Mouse (Mus musculus) gastrocnemius, postnatal 4 days (tissue): ENCODE results near the gene Calcoco1. TPM values are rescaled to one million over a fixed set of nuclear protein-coding genes. Genes with fewer than 3 reads are reported as not detected.
A peak's percentile ranks its signal among the peaks of the same experiment; 100 is the strongest.

Experiments used
- DNase-seq, 2 experiments: peaks; one replicate each; pipeline ENCODE4 v3.0.0; 2021 to 2022; ENCODE audit warnings: low spot score in 2 of 2, mixed read lengths in 2 of 2
- long read RNA-seq, 2 experiments: library from polyadenylated mRNA; stranded (forward); transcript quantifications; one replicate each; pipeline ENCODE4 v2.0.0; 2021
- total RNA-seq, 2 experiments: library from RNA; stranded (reverse); gene quantifications; 2 replicates each; pipeline ENCODE4 v1.2.3; 2021

Calcoco1 gene
- 10 to 100 TPM; 60.8 to 67.8 TPM for total RNA-seq
- long read RNA-seq, experiment 1, transcript Calcoco1-201 (15 exons, 2,824 nt), result major isoform, 58 of 74 reads
- long read RNA-seq, experiment 1, partial matches to known transcripts, result 10 of 74 reads
- long read RNA-seq, experiment 1, other reads (novel, unspliced or antisense), result 6 of 74 reads
- long read RNA-seq, experiment 2, transcript Calcoco1-201 (15 exons, 2,824 nt), result major isoform, 68 of 84 reads
- long read RNA-seq, experiment 2, partial matches to known transcripts, result 6 of 84 reads
- long read RNA-seq, experiment 2, other reads (novel, unspliced or antisense), result 8 of 84 reads

GRCm38 (mm10) chr15:102721980-102722475, at the start of gene Calcoco1:
Calcoco1 (minus strand) TSS chr15:102722178.
- peak; percentile 90 to 97 for DNase-seq

DNA sequence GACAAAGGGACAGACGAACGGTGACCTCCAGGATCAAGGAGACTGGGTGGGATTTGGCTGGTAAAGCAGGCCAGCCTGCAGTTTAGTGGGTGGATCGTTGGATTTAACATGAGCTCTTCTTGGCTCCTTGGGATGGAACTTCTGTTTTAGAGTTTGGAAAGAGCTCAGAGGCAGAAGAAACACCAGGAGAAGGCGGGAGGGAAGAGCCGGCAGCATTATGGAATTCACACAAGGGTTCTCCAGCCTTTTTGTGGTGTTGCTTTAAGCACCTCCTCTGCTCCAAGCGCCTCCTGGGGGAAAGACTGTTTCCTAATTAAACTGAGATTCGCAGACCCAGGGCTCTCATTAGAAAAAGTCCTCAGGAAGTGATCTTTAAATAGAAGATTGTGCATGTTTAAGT, 48.9 kb upstream of the Calcoco1 start:
- no peak for DNase-seq

- DNase-seq, result no peak
Observed at GRCm38 (mm10) chr15:102765207-102765606, 43.2 kb upstream of the Calcoco1 start.

- DNase-seq, result peak; percentile 45 to 66
Observed at GRCm38 (mm10) chr15:102761745-102762378, 39.9 kb upstream of the Calcoco1 start.

DNA sequence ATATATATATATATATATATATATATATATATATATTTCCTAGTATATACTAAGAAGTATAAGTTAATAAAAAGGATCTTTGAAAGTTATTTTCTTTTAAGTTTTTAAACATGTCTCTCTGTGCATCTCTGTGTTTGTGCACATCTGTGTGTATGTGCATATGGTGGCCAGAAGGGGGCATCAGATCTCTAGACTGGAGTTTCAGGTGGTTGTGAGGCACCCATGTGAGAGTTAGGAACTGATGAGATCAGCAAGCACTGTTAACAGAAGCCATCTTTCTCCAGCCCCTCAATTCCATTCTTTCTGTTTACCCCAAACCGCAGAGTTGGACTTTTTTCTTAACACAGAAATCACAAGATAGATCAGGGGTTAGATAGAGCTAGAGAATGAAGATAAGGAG, 35.7 kb upstream of the Calcoco1 start:
- DNase-seq, result no peak

DNA sequence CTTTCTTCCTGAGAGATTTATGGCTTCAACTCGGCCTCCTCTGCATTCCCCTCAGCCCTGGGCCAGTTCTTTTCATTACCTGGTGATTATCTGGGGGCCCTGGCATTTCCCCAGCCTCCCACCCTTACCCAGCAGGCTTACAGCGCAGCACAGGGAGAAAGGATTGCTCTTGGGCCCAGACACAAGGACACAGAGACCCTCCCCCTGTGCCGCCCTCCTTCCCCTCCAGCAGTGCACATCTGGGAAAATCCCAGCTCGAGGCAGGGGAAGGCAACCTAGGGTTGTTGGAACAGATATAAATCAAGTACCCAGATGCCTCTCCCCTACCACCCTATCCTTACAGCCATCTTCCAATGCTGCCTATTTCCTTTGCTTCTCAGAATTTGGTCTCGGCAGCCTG, 33.1 kb upstream of the Calcoco1 start:
- no peak for DNase-seq

GRCm38 (mm10) chr15:102754361-102754760, 32.4 kb upstream of the Calcoco1 start:
- no peak for DNase-seq

GRCm38 (mm10) chr15:102753170-102753569, 31.2 kb upstream of the Calcoco1 start:
- peak; percentile 45 to 63 for DNase-seq

GRCm38 (mm10) chr15:102752164-102752563, 30.2 kb upstream of the Calcoco1 start:
- no peak for DNase-seq

DNA sequence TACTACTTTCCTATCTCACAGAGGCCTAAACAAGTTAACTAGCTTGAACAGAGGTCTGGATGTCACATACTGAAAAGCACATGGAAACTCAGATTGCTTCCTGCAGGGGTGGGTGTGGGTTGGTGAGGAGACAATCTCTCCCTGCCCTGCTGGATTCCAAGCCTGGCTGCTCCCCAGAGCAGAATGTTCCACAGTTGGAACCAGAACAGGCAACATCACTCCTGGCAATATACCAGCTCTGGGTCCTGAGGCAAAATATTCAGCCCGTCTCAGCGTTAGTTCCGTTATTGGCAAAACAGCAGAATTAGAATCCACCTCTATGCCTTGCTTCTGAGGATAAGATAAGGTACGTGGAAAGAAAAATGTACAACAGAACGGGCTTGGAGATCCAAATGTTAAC, 28.3 kb upstream of the Calcoco1 start:
- DNase-seq, result peak in 1 of 2 experiments; percentile 41

- no peak for DNase-seq
Observed at GRCm38 (mm10) chr15:102749103-102749502, 27.1 kb upstream of the Calcoco1 start.

- DNase-seq, result no peak
Observed at GRCm38 (mm10) chr15:102747853-102748252, 25.9 kb upstream of the Calcoco1 start.

- no peak for DNase-seq
Observed at GRCm38 (mm10) chr15:102747286-102747640, 25.3 kb upstream of the Calcoco1 start.

- DNase-seq, result peak; percentile 41 to 52
Observed at GRCm38 (mm10) chr15:102746488-102747285, 24.7 kb upstream of the Calcoco1 start.

- no peak for DNase-seq
Observed at GRCm38 (mm10) chr15:102746126-102746487, 24.1 kb upstream of the Calcoco1 start.

GRCm38 (mm10) chr15:102745387-102745786, 23.4 kb upstream of the Calcoco1 start:
- no peak for DNase-seq

DNA sequence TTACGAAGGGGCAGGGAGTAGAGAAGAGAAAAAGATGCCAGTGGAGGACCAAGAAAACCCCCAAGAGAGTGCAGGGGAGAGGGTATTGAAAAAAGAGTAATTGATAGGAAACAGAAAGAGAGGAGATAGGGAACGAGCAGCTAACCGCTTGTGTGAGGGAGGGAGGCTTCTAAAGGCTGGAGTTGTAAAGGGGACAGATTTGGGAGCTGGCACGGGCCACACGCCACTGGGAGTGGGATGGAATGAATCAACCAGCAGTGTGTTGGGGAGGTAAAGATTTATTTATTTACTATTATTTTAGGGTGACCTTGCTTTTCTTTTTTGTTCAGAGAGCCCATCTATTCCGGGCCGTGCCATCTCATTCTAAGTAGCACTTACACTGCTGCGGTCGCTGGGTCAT, 22.9 kb upstream of the Calcoco1 start:
- DNase-seq, result no peak

DNA sequence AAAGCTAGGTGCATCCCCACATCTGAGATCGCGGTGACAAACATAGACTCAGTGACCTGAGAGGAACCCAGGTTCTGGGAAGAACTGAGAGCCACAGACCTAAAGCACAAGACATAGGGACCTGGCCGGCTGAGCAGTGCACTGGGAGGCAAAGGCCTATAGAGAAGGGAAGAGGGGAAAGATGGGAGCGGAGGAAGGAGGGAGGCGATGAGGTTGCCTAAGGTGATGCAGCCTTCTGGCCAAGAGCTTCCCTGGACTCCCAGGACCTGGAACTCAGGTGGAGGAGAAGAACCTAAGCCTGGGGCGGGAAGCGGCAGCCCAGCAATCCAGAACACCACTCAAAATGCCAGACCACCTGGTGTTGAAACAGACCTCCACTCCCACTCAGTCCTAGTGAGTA, 22.4 kb upstream of the Calcoco1 start:
- no peak for DNase-seq

- no peak for DNase-seq
Observed at GRCm38 (mm10) chr15:102743996-102744395, 22.0 kb upstream of the Calcoco1 start.

DNA sequence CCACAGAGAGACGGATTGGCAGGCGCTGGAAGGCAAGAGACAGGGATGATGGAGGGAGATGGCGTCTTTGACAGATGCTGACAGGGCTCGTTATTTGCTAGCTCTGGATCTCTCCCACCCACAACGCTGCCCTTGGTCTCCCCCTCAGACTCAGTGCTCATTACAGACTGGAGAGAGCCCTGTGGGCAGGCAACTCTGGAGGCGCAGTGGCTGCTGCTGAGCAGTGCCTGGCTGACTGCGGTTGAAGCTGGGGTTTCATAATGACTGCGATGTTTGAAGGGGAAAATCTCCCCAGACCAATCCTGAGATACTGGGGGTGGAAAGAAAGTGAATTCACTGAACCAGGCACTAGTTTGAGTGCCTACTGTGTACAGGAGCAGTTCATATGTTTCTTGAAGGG, 21.2 kb upstream of the Calcoco1 start:
- no peak for DNase-seq

DNA sequence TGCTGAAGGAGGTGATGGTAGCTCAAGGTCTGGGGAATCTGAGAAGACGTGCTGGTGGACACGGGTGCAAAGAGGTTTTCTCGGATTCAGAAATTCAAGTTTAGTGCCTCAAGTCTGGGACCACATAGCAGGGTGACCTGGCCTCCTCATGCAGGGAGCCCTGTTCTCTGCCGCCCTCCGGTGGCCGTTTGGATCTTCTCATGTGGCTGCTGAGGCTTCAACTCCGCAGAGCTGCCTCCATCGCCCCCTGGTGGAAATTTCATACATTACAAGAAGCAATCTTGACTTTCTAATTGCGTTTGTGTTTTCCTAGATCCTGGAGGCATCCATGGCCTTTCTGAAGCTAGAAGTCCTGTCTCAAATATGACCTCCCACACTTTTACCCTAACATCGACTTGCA, 20.6 kb upstream of the Calcoco1 start:
- DNase-seq, result peak; percentile 88 to 92
